Mouse (Mus musculus): ENCODE measurements around the gene B4galnt3.
A peak's percentile ranks its signal among the peaks of the same experiment; 100 is the strongest.
"Not testable (repeated sequence)": the region's sequence is repeated elsewhere in the genome, so short reads cannot be mapped to it uniquely, and the experiment has no call there.

Gene B4galnt3

GRCm38 (mm10) chr6:120294056-120294784, at the start of gene B4galnt3, which contains the start of gene D330020A13Rik:
Gene B4galnt3 (minus strand): TSS chr6:120294559.
Gene D330020A13Rik (plus strand): TSS chr6:120294364.
- no peak for DNase-seq (ENCODE audit: low read depth, low spot score)

DNA sequence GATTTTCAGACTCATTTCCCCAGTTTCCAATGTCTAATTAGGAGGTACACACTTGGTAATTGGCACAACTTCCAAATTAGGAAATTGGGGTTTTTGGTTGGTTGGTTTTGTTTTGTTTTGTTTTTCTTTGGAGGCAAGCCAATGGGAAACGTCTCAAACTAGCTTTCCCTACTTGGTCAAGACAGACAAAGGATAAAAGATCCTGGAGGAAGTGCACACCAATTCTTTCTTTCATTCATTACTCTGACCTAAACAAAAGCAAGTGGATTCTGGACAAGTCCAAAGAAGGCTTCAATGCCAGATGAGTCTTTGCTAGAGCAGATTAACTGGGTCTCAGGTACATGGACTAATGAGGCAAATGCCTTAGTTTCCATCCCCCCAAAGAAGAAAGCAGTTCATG, 49.6 kb upstream of the B4galnt3 start:
- DNase-seq (ENCODE audit: low read depth, low spot score), result no peak

GRCm38 (mm10) chr6:120332351-120332750, 38.0 kb upstream of the B4galnt3 start:
- DNase-seq (ENCODE audit: low read depth, low spot score), result no peak

- DNase-seq (ENCODE audit: low read depth, low spot score), result peak; percentile 72
Measured at GRCm38 (mm10) chr6:120324295-120324927, 30.1 kb upstream of the B4galnt3 start.

GRCm38 (mm10) chr6:120320369-120320768, 26.0 kb upstream of the B4galnt3 start:
- DNase-seq (ENCODE audit: low read depth, low spot score), result no peak

GRCm38 (mm10) chr6:120319129-120319528, 24.8 kb upstream of the B4galnt3 start:
- DNase-seq (ENCODE audit: low read depth, low spot score), result no peak

- DNase-seq (ENCODE audit: low read depth, low spot score), result no peak
Measured at GRCm38 (mm10) chr6:120318303-120318940, 24.1 kb upstream of the B4galnt3 start.

GRCm38 (mm10) chr6:120312443-120312842, 18.1 kb upstream of the B4galnt3 start:
- DNase-seq (ENCODE audit: low read depth, low spot score), result no peak

GRCm38 (mm10) chr6:120309787-120310186, 15.4 kb upstream of the B4galnt3 start:
- no peak for DNase-seq (ENCODE audit: low read depth, low spot score)

- DNase-seq (ENCODE audit: low read depth, low spot score), result no peak
Measured at GRCm38 (mm10) chr6:120309338-120309737, 15.0 kb upstream of the B4galnt3 start.

GRCm38 (mm10) chr6:120306859-120307594, 12.7 kb upstream of the B4galnt3 start:
- no peak for DNase-seq (ENCODE audit: low read depth, low spot score)

DNA sequence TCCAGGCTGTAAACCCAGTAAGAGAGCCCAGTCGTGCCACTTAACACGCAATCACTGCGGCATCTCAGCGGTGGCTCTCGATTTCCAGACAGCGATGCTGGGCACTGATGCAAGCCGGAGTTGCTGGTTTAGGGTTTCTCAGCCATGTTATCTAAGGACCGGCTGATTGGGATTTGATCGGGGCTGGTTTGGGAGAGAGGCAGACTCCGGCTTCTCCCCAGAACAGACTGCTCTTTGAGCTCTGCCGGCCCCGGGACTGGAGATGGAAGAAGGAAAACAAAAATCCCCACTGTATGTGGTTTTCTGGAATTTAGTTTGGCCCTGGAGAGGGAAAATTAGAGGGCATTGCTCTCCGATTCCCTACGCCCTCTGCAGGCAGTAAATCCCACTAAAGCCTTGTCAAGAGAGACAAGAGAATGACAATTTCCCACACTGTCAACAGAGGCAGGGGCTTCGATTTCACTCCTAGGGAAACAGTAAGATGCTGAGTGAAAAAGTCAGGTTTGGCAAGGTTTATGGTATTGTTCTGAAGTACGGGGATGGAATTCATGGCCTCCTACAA, 8.5 kb upstream of the B4galnt3 start:
- DNase-seq (ENCODE audit: low read depth, low spot score), result no peak

DNA sequence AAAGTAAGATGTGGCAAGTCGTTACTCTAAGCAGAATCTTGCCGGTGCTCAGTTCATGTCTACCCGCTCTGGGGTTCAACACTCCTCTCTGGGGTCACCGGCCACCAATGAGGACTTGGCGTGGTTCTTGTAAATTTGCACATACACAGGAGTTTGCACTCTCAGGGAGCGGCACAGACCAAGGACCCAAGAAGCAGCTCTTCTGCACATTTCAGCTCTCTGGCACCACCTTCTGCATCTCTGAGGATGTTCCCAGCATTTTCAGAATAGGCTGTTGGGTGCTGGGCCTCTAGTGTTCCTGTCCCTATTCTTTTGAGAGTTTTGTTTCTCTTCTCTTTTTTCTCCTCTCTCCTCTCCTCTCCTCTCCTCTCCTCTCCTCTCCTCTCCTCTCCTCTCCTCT, 6.8 kb upstream of the B4galnt3 start:
- no peak for DNase-seq (ENCODE audit: low read depth, low spot score)

DNA sequence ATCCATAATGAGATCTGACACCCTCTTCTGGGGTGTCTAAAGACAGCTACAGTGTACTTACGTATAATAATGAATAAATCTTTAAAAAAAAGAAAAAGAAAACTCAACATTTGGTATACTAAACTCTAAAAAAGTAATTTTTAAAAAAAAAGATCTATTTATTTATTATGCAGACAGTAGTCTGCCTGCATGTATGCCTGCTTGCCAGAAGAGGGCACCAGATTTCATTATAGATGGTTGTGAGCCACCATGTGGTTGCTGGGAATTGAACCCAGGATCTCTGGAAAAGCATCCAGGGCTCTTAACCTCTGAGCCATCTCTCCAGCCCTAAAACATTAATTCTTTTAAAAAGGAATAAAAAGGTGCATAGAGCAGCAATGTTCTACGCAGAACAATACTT, 2.2 kb upstream of the B4galnt3 start:
- DNase-seq (ENCODE audit: low read depth, low spot score), result not testable (repeated sequence)

DNA sequence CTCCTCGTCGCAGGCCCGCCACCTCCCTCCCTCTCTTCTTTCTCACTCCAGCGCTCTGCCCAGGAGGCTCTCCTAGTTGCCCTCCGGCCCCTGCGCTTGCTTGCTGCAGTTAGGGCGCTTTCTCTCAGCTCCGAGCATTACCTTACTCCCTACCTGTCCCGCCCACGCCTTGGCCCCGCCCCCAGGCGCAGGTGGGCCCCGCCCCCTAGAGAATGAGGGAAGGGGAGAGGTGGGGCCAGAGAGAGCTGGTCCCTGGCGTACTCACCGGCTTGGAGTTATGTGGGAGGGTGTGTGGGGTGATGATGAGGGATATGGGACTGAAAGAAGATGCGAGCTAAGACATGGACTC, 400 bp upstream of the B4galnt3 start:
- no peak for DNase-seq (ENCODE audit: low read depth, low spot score)

DNA sequence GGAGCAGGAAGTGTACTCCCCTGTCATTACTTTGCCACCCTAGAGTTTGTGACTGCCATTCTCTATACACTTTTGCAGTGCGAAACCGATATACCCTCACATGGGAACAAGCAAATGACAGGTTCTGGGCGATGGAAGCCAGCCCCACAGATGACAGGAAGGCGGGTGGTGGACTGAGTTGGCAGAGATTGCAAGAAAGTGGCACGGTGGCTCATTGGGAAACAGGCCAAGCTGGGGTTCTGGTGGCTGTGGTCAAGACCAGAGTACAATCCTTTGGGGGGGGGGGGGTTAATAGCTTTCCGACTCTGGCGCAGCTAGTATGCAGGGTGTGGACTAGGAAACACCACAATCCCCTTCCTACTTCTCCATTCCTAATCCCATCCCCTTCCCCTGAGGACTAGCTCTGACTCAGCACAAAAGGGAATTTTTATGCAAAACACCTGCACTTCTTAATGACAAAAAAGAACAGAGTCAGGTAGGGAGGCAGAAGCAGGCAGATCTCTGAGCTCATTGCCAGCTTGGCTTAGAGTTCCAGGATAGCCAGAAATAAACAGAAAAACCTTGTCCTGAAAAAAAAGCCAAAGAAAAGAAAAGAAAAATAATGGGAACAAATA, 2.9 kb downstream of the B4galnt3 start:
- DNase-seq (ENCODE audit: low read depth, low spot score), result no peak

GRCm38 (mm10) chr6:120289430-120289829, 4.9 kb downstream of the B4galnt3 start:
- DNase-seq (ENCODE audit: low read depth, low spot score), result no peak

GRCm38 (mm10) chr6:120288541-120288940, 5.8 kb downstream of the B4galnt3 start:
- DNase-seq (ENCODE audit: low read depth, low spot score), result no peak

GRCm38 (mm10) chr6:120287279-120287678, 7.1 kb downstream of the B4galnt3 start:
- no peak for DNase-seq (ENCODE audit: low read depth, low spot score)

- DNase-seq (ENCODE audit: low read depth, low spot score), result no peak
Measured at GRCm38 (mm10) chr6:120276874-120277449, 17.4 kb downstream of the B4galnt3 start.

DNA sequence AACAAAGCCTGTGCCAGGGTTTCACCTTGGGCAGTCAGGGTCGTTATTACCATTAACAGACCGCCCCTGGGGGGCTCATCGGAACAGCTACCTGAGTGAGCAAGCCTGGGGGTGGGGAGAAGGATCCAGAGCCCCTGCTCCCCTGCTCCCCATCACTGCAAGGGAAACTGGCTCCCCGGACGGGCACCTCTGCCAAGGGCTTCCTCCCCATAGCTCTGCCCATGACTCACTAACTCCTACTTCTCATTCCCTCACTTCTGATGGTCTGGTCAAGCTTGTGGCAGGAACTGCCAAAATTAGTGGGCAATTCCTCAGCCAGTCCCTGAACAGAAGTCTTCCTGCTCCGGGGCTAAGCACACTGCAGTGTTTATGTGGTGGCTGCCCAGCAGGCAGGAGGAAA, 19.1 kb downstream of the B4galnt3 start:
- DNase-seq (ENCODE audit: low read depth, low spot score), result no peak

All from c-Kit-negative CD71-positive TER-119-positive erythroid progenitor cells, embryonic 14.5 days (primary cell).